Mouse (Mus musculus) intestine, embryonic 14.5 days (tissue): ENCODE results near the gene Ndufb3. TPM values are rescaled to one million over a fixed set of nuclear protein-coding genes. Genes with fewer than 3 reads are reported as not detected.

Source experiments
- ATAC-seq: fragments of 200-750 bp; cut with Nextera tagmentation; replicated peaks from 2 replicates; pipeline ENCODE4 v1.8.0; 2017; ENCODE audit warnings: low read depth, moderate number of reproducible peaks, moderate TSS enrichment, moderate library complexity; ENCODE audit not compliant: low FRiP score, low TSS enrichment
- DNase-seq: peaks from one replicate; pipeline ENCODE4 v3.0.0-alpha.2; 2018; ENCODE audit warnings: low spot score
- H3K27ac ChIP-seq: fragments of 300-500 bp; sonication (generic); 2 replicates; pipeline ENCODE4 v1.5.1; 2014; ENCODE audit warnings: low read depth, mild to moderate bottlenecking, control low read depth
- H3K27me3 ChIP-seq: fragments of 300-500 bp; sonication (generic); replicated peaks from 2 replicates; pipeline ENCODE4 v1.6.1; 2014; ENCODE audit warnings: low read length, control low read depth; ENCODE audit not compliant: control insufficient read depth, insufficient read depth
- H3K36me3 ChIP-seq: fragments of 300-500 bp; sonication (generic); 2 replicates; pipeline ENCODE4 v1.6.1; 2014; ENCODE audit warnings: low read length, control low read depth; ENCODE audit not compliant: control insufficient read depth, insufficient read depth
- H3K4me1 ChIP-seq: fragments of 300-500 bp; sonication (generic); replicated peaks from 2 replicates; pipeline ENCODE4 v1.6.1; 2014; ENCODE audit warnings: low read length, control low read depth, mixed read lengths; ENCODE audit not compliant: control insufficient read depth, insufficient read depth
- H3K4me2 ChIP-seq: fragments of 300-500 bp; sonication (generic); 2 replicates; pipeline ENCODE4 v1.6.1; 2014; ENCODE audit warnings: low read length
- H3K4me3 ChIP-seq: fragments of 300-500 bp; sonication (generic); 2 replicates; pipeline ENCODE4 v1.5.1; 2014; ENCODE audit warnings: low read depth, low read length, control low read depth, mixed read lengths
- H3K9ac ChIP-seq: fragments of 300-500 bp; sonication (generic); 2 replicates; pipeline ENCODE4 v1.6.1; 2014; ENCODE audit warnings: mild to moderate bottlenecking, low read length
- H3K9me3 ChIP-seq: fragments of 300-500 bp; sonication (generic); 2 replicates; pipeline ENCODE4 v1.6.1; 2016; ENCODE audit warnings: low read length, control low read depth; ENCODE audit not compliant: control insufficient read depth
- WGBS: fragments of 180-500 bp; shearing (Covaris S2); extraction: QIAGEN DNeasy Blood & Tissue Kit; methylation state at CpG from one replicate; pipeline ENCODE4 v1.1.7; 2014; 5-methylcytosine and 5-hydroxymethylcytosine counted together
- polyA plus RNA-seq: library from polyadenylated mRNA; unstranded; fragments of >200 nt; fragmentation: Nextera tagmentation; extraction: Ambion mirVana; gene quantifications from 2 replicates; pipeline ENCODE4 v1.2.1, GENCODE M21; 2014

The Ndufb3 gene
- polyA plus RNA-seq, 1 experiment from 2014 or later, result 192 TPM

GRCm38 (mm10) chr1:58610611-58611010 lies 24.4 kb downstream of the Ndufb3 start:
- Histone ChIP-seq H3K36me3 (no peaks in the 10 kb centered on the region), H3K4me2 (no peak overlapping the region), H3K4me1 (0 out of 2 replicates have a peak, but pooled peaks cover 5% of the 10 kb centered on the region), H3K9ac (no peak overlapping the region), H3K9me3 (no peaks in the 10 kb centered on the region), H3K4me3 (no peak overlapping the region), H3K27me3 (no peaks in the 10 kb centered on the region), H3K27ac (no peak overlapping the region)
- ATAC-seq (no peak), DNase-seq (no peak)
- WGBS, result 14% methylated on average over 1 of the region's 1 CpGs

- WGBS, result 52% methylated on average over 6 of the region's 6 CpGs
- no peaks in the 10 kb centered on the region for H3K9me3 ChIP-seq
- no peak overlapping the region for H3K4me3 ChIP-seq
- H3K36me3 ChIP-seq, result no peaks in the 10 kb centered on the region
- H3K27ac ChIP-seq, result no peak overlapping the region
- H3K27me3 ChIP-seq, result no peaks in the 10 kb centered on the region
- no peak overlapping the region for H3K9ac ChIP-seq
- DNase-seq (peak; percentile 55), ATAC-seq (no peak)
- H3K4me1 ChIP-seq, result peaks cover 9% of the 10 kb centered on the region; the same call in 1 of the 2 replicates
- H3K4me2 ChIP-seq, result no peak overlapping the region
Observed at GRCm38 (mm10) chr1:58613786-58614185, 27.6 kb downstream of the Ndufb3 start.

DNA sequence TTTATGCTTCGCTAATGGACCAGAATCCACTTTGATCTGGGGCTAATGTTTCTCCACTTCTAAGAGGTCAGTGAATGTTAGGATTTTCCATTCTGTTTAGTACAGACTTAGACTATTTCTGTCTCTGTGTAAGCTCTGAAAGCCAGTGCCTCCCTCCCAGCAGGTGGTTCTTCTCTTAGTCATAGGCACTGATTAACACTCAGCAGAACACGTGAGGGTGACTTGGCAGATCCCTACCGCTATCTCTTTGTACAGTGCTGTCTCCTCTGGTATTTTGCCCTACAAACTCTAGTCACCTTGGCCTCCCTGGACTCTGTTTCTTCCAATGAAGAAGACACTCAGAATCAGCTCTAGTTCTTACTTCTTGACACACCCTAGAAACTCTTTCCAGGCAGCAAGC lies 28.2 kb downstream of the Ndufb3 start:
- Histone ChIP-seq H3K36me3 (no peaks in the 10 kb centered on the region), H3K9me3 (no peaks in the 10 kb centered on the region), H3K4me2 (no peak overlapping the region), H3K9ac (no peak overlapping the region), H3K27me3 (no peaks in the 10 kb centered on the region), H3K4me3 (no peak overlapping the region), H3K4me1 (peaks cover 9% of the 10 kb centered on the region; the same call in 1 of the 2 replicates), H3K27ac (0 out of 2 replicates have a peak overlapping the region, but pooled peaks have one; percentile 1)
- ATAC-seq, result peak; percentile 66; the same call in 1 of the 2 replicates
- 34% methylated on average over 3 of the region's 3 CpGs for WGBS
- DNase-seq, result no peak

DNA sequence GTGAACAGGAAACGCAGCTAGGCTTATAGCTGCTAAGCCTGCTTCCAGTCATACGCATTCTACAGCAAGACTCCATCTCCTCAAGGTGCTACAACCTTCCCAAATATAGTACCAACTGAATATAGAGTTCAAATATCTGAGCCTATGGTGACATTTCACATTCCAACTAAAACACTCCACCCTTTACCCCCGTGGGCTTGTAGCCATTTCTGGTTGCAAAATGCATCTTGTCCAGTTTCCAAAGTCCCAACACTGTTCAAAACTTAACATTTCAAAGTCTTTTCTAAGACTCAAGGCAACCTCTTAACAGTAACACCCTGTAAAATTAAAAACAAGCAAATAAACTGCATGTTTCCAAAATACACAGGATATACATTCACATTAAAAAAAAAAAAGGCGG lies 29.0 kb downstream of the Ndufb3 start:
- H3K4me3 ChIP-seq, result no peak overlapping the region
- no peaks in the 10 kb centered on the region for H3K9me3 ChIP-seq
- H3K4me2 ChIP-seq, result no peak overlapping the region
- WGBS, result 86% methylated on average over 4 of the region's 4 CpGs
- H3K9ac ChIP-seq, result no peak overlapping the region
- peaks cover 9% of the 10 kb centered on the region; the same call in 1 of the 2 replicates for H3K4me1 ChIP-seq
- no peak overlapping the region for H3K27ac ChIP-seq
- H3K36me3 ChIP-seq, result no peaks in the 10 kb centered on the region
- DNase-seq (no peak), ATAC-seq (no peak)
- H3K27me3 ChIP-seq, result no peaks in the 10 kb centered on the region

- Histone ChIP-seq H3K4me1 (peaks cover 9% of the 10 kb centered on the region; the same call in 1 of the 2 replicates), H3K27ac (no peak overlapping the region), H3K9ac (no peak overlapping the region), H3K4me2 (no peak overlapping the region), H3K4me3 (no peak overlapping the region), H3K27me3 (no peaks in the 10 kb centered on the region), H3K9me3 (no peaks in the 10 kb centered on the region), H3K36me3 (no peaks in the 10 kb centered on the region)
- 68% methylated on average over 3 of the region's 3 CpGs for WGBS
- DNase-seq (no peak), ATAC-seq (no peak)
Observed at GRCm38 (mm10) chr1:58616176-58616575, 30.0 kb downstream of the Ndufb3 start.

DNA sequence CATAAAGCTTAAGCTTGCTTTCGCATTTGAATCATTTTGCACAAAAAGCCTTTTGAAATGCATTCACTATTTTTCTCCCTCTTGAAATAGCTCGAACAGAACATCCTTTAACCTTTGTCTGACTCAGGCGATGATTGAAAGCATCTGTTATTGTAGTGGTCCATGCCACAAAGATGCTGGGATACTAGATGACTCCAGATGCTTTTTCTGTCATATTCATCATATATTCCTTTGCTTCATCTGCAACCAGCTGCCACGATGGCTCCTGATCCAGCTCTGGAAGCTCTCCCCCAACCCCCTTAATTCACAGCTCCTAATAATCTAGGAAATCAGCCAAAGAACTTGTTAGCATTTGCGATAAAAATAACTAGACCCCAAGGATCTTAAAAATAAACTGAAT lies 30.9 kb downstream of the Ndufb3 start:
- WGBS, result 44% methylated on average over 5 of the region's 5 CpGs
- no peak overlapping the region for H3K27ac ChIP-seq
- H3K4me1 ChIP-seq, result peaks cover 12% of the 10 kb centered on the region; the same call in 1 of the 2 replicates
- no peaks in the 10 kb centered on the region for H3K36me3 ChIP-seq
- no peaks in the 10 kb centered on the region for H3K27me3 ChIP-seq
- H3K9ac ChIP-seq, result no peak overlapping the region
- H3K4me3 ChIP-seq, result no peak overlapping the region
- no peak overlapping the region for H3K4me2 ChIP-seq
- DNase-seq (no peak), ATAC-seq (no peak)
- no peaks in the 10 kb centered on the region for H3K9me3 ChIP-seq

- Histone ChIP-seq H3K27me3 (no peaks in the 10 kb centered on the region), H3K4me1 (peaks cover 17% of the 10 kb centered on the region; the same call in 1 of the 2 replicates), H3K4me2 (no peak overlapping the region), H3K9me3 (no peaks in the 10 kb centered on the region), H3K36me3 (no peaks in the 10 kb centered on the region), H3K27ac (no peak overlapping the region), H3K9ac (no peak overlapping the region), H3K4me3 (no peak overlapping the region)
- DNase-seq (no peak), ATAC-seq (no peak)
- 76% methylated on average over 6 of the region's 6 CpGs for WGBS
Observed at GRCm38 (mm10) chr1:58617978-58618668, 31.9 kb downstream of the Ndufb3 start.

GRCm38 (mm10) chr1:58618766-58619165 lies 32.6 kb downstream of the Ndufb3 start:
- ATAC-seq (no peak), DNase-seq (no peak)
- H3K9me3 ChIP-seq, result no peaks in the 10 kb centered on the region
- H3K36me3 ChIP-seq, result no peaks in the 10 kb centered on the region
- WGBS, result 93% methylated on average over 2 of the region's 2 CpGs
- H3K4me1 ChIP-seq, result peaks cover 17% of the 10 kb centered on the region; the same call in 1 of the 2 replicates
- no peaks in the 10 kb centered on the region for H3K27me3 ChIP-seq
- no peak overlapping the region for H3K4me3 ChIP-seq
- no peak overlapping the region for H3K9ac ChIP-seq
- H3K4me2 ChIP-seq, result no peak overlapping the region
- no peak overlapping the region for H3K27ac ChIP-seq

DNA sequence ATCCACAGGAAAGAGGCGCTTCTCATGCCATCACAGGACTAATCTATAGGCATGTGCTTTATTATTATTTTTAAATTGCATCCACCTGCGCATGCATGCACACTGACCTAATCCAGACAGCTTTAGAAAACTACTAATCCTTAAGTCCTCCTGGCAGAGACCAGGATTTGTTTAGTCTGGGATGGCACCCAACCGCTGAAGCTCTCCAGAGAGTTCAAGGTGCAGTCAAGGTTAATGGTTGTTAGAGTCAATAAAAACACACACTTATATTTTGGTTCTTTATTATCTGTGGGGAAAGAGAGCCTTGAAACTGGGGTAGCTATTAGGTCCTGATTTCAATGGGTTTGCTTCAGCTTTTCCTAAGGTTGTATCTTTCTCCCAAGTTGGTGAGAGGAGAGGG lies 35.1 kb downstream of the Ndufb3 start:
- Histone ChIP-seq H3K4me2 (no peak overlapping the region), H3K27ac (no peak overlapping the region), H3K4me3 (no peak overlapping the region), H3K36me3 (no peaks in the 10 kb centered on the region), H3K9ac (no peak overlapping the region), H3K27me3 (no peaks in the 10 kb centered on the region), H3K9me3 (no peaks in the 10 kb centered on the region), H3K4me1 (peaks cover 12% of the 10 kb centered on the region; the same call in 1 of the 2 replicates)
- ATAC-seq, result no peak
- no peak for DNase-seq
- 69% methylated on average over 3 of the region's 3 CpGs for WGBS
